Mouse (Mus musculus) layer of hippocampus, postnatal 14 days (tissue): ENCODE results near the gene Pfn1. TPM values are rescaled to one million over a fixed set of nuclear protein-coding genes. Genes with fewer than 3 reads are reported as not detected.

Experiments used
- DNase-seq, 2 experiments: peaks; one replicate each; pipeline ENCODE4 v3.0.0; 2021 to 2022; ENCODE audit warnings: low spot score in 2 of 2, mixed read lengths in 1 of 2
- long read RNA-seq, 2 experiments: library from polyadenylated mRNA; stranded (forward); transcript quantifications; one replicate each; pipeline ENCODE4 v2.0.0; 2021
- total RNA-seq, 2 experiments: library from RNA; stranded (reverse); gene quantifications; 2 replicates each; pipeline ENCODE4 v1.2.3; 2021

The Pfn1 gene
- 100 to 1,000 TPM; 340 to 380 TPM for total RNA-seq
- long read RNA-seq, experiment 1, transcript Pfn1-201 (3 exons, 861 nt) = major isoform, 153 of 158 reads
- long read RNA-seq, experiment 1, partial matches to known transcripts = 3 of 158 reads
- long read RNA-seq, experiment 1, other reads (novel, unspliced or antisense) = 1 of 158 reads
- long read RNA-seq, experiment 2, transcript Pfn1-201 (3 exons, 861 nt) = major isoform, 420 of 440 reads
- long read RNA-seq, experiment 2, partial matches to known transcripts = 10 of 440 reads
- long read RNA-seq, experiment 2, other reads (novel, unspliced or antisense) = 7 of 440 reads

DNA sequence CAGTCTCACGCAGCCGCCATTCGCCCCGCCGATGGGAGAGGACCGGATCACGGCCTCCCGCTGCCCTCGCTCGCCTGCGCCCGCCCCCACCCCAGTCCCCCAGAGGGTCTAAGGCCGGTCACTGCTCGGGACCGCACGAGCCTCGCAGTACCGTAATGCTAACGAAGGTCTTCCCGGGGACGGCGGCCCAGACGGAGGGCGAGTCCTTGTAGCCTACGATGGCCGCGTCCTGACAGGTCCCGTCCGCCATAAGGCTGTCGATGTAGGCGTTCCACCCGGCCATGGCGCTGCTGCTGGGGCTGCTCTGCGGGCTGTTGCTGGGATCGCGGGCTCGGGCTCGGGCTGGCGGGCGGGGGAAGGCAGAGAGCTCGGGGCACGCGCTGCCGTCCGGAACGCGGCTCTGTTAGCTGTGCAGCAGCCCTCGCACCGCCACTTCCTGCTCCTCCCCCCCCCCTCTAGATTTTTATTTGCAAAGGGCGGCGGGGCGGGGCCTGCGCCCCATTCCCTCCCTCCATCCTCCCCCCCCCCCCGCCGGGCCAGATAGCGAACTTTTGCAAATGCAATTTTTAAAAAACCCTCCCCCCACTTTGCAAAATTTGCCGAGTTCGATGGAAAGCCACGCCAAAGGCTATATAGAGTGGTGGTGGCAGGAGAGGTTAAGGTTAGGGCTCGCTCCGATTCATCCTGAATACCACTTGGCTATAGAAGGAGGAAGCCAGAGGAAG, at the start of gene Pfn1:
Pfn1 (minus strand) TSS at position 447 of the 725 bp plus-strand sequence.
- DNase-seq = peak; percentile 62 to 73

DNA sequence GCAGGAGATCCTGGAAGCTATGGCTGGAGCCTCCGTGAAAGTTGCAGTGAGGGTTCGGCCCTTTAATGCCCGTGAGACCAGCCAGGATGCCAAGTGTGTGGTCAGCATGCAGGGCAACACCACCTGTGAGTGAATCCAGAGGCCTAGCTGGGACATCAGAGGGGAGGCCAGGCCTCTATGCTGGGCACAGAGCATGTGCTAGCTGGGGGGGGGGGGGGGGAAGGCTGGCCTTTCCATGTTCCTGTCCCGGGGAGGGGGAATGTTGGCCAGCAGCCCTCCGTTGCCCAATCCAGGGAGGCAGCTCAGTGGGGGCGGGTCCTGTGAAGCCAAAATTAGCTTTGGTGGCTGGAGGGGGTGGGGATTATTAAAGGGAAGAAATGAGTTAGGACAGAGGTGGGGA, 48.3 kb upstream of the Pfn1 start:
- DNase-seq = no peak

DNA sequence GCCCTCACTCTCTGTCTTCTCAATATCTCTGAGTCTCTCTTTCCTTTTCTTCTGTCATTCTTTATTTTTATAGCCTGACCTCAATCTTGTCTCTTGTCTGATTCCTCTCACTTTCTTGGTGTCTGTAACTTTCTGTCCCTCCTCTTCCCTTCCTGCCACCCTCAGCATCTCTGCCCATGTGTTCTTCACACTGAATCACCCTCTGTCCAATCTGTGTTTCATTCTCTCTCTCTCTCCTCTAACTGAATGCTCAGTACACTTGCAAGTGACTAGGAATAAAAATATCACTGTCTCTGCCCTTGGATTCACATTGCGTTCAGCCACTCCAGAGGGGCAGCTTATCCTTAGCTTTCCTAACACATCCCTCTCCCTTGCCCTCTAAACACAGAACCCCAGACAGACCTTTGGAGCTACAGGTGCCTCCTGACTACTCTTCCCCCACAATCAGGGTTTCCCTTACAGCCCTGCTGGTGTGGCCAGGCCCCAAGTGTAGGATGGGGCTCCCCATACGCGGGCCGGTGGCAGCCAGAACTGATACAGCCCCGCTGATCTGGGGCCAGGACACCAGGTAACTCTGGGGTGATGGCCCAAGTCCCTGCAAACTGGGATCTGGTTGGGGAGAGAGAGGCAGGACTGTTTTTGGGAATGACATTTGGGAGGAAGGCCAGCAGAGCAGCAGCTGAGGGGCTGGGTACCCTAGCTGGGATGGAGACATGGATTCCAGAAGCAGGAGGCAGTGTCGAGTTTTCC, 47.7 kb upstream of the Pfn1 start:
- no peak for DNase-seq

DNA sequence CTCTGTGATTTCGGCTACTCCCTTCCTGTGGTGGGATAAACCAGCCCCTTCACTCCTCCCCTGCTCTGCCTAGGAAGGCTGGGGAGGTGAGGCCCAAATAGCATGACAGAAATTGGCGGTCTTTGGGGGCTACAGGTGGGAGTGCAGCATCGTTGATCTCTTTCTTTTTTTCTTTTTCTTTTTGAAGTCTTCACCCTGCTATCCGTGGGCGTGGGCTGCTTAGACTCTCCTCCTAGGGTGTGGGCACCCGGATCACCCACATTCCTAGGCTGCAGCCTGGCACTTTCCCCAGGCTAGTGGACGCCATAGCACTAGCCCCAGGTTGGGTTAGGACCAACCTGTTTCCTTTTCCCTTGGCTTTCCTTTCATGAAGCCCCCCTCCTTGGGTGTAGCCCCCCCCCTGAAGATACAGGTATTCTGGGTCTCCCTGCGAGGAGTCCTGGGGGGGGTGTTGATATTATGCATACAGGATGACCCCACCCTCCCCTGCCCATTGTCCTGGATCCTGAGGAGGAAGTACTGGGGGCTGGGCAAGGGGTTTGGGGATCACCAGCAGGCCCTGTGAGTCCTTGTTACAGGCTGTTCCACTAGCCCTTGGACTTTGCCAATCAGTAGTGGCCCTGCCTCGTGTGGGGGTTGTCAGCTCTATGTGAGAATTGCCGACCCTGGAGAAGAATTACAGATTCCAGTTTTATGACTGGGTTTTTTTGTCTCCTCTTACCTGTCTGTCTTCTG, 46.9 kb upstream of the Pfn1 start:
- no peak for DNase-seq

DNA sequence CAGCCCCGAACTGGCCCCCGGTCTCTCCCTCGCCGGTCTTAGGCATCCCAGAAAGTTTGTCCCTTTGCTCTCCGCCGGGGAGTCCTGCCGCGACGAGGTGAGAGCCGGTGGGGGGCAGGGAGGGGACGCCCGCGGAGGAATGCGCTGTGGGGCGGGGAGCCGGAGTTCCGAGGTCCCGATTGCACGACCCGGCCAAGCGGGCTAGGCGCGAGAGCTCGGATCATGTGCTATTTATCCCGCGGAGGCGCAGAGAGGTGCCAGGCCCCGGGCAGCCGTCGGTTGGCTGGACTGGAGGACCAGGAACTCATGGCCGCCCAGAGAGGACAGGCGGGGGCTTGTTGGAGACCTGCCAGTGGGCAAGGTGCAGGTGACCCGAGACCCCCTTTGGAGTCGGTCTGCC, 46.2 kb upstream of the Pfn1 start:
- peak in 1 of 2 experiments; percentile 59 for DNase-seq

DNA sequence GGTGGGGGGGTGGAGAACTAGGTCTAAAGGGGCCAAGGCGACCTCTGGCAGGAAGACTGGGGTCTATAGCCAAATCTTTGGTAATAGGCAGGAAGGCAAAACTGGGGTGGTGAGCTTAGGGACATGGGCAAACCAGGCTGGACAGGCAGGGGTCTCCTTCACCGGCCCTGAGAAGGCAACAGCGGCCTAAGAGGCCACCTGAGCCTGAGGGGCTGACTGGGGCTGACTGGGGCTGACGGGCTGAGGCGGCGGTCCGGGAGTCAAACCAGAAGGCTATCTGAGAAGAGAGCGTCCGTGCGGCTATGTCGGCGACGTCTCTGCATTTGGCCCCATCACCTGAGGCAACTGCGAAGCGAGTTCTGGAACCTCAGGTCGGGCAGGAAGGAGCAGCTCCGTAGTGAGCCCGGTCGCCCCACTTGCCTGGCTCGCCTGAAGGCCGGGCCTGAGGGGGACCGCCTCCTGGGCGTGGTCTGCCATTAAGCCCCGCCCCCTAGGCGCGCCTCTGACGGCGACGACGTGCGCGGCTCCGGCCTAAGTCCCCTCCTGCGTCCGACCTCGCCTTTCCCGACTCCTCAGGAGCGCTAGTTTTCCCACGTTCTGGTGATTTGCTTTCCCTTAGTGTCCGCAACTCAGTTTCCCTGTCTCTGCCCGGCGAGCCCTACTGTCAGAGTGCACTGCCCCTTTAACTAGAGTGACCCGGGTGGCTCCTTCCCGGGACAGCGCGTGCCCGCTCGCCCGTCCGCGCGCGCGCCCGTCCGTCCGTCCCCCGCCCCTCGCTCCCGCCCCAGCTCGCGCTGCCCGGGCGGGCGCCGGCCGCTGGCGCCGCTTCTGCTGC, 45.5 kb upstream of the Pfn1 start, which contains the start of the genes Inca1 and Kif1c:
Inca1 (minus strand) TSS at position 434 of the 835 bp plus-strand sequence.
Kif1c (plus strand) TSS at position 827 of the 835 bp plus-strand sequence.
- peak; percentile 95 to 96 for DNase-seq

DNA sequence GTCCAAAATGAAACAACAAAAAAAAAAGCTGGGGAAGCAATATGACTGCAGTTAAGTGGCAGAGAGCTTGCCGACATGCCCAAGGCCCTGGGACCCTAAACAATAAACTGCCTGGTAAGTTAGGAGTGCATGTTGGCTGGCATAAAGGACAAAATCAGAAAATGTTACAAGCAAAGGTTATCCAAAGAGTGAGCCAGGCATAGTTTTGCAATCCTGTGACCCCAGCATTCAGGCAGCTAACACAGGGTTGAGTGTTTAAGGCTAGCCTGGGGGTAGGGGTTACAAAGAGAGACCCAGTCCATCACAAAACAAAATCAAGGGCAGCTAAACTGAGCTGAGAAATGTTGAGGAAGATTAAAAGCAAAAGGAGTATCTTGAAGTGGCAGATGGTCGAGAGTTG, 44.6 kb upstream of the Pfn1 start:
- DNase-seq = no peak

DNA sequence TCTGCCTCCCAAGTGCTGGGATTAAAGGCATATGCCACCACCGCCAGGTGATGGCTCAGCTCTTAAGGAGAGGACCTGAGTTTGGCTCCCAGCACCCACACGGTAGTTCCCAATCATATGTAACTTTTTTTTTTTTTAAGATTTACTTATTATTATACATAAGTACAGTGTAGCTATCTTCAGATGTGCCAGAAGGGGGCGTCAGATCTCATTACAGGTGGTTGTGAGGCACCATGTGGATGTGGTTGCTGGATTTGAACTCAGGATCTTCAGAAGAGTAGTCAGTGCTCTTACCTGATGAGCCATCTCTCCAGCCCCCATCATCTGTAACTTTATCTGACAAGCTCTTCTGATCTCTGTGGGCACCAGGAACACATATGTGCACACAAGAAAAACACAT, 42.9 kb upstream of the Pfn1 start:
- no peak for DNase-seq

DNA sequence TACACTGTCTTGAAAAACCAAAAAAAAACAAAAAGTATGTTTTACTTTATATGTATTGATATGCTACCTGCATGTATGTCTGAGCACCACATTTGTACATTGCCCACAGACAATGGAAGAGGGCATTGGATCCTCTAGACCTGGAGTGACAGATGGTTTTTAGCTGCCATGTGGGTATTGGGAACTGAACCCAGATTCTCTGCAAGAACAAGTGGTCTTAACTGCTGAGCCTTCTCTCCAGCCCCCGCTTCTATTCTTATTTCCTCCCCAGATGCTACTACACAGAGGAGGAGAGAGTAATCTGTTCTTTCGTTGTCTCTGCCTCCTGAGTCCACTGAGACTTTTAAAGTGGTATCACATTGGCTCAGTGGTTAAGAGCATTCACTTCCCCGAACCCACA, 39.1 kb upstream of the Pfn1 start:
- peak in 1 of 2 experiments; percentile 57 for DNase-seq

DNA sequence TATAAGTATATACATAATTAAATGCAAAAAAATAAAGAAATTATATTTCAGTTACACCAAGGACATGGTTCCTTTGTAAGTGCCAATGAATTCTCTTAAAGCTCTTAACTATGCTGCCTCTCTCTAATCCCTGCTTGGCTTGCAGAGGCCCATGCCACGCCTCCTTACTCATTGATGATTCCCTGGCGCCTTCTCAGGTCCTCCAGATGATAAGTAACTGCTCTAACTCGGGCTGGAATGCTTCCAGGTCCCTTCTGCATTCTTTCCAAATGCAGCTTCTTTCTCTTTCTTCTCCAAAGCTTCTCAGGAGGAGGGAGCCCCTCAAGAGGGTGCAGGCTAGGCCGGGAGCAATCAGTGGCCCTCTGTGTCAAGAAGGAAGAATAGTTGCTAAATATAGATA, 35.1 kb upstream of the Pfn1 start:
- DNase-seq = no peak

DNA sequence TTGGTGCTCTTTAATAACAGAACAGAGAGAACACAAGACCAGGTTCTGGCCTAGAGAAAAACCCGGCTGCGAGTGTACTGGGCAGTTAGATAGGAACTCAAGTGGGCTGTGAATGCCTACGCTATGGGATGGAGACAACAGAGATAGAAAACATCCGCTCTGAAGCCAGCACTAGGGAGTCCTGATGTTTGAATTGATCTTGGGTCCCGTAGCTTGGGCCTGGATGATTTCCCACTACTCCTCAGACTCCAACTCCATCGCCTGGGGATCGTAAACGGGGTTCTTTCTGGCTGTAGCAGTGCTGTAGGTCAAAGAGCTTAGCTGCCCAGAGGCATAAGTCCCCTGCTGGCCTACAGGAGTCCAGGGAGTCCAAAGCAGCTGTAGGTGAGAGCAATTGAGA, 33.9 kb upstream of the Pfn1 start:
- DNase-seq = no peak

DNA sequence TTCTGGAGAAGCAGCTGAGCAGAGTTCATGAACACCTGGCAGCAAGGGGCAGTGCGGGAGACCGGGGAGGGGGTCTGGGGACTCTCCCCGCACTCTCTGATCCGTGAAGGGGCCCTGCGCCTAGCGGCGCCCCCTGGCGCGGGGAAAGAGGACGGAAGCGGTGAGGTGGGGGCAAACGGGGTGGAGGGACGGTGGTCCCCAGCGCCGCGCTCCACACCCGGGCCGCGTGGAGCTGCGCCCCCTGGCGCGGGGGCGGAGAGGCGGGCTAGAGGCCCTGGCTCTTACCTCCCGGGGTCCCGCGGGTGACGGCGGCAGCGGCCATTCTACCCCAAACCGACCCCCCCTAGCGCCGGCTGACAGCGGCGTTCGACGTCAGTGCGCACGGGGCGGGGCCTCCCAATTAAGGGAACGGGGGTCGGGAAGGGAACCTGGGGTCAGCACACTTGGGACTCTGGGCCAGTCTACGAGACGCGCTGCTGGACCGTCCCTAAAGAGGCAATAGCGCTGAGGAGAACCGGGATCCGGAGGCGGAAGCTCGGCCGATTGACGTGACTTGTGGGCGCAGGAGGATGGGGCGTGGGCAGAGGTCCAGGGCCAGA, 33.3 kb upstream of the Pfn1 start, which contains the start of gene Camta2:
Camta2 (minus strand) TSS at position 505 of the 599 bp plus-strand sequence.
- DNase-seq = peak; percentile 85 to 88

DNA sequence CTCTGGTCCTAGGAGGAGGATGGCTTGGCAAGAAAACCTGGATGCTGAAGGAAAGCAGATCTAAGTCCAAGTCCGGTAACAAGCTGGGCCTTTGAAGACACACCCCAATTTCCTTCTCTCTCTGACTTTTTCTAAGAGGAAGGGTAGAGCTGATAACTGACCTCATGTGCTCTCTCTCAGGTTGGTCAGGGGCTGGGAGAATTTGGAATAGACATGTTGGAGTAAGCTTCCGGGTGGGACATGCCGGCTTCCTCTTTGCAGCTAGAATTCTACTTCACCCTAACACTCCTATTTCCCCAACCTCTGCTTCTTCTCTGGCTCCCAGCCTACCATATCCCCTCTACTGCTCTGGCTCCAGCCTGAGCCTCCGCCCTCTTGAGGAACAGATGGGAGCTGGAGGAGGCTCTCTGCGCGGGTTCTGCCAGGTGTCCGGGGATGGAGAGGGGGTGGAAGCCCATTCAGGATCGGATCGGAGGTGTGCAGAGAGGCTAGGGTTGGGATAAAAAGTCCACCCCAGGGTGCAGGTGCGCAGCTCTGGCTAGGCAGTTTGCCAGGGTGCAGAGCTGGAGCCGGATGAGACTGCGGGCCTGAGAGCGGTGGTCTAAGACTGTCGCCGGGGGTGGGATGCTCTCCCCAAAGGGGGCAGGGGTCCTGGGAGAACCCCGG, 32.6 kb upstream of the Pfn1 start:
- DNase-seq = peak; percentile 59 to 64

DNA sequence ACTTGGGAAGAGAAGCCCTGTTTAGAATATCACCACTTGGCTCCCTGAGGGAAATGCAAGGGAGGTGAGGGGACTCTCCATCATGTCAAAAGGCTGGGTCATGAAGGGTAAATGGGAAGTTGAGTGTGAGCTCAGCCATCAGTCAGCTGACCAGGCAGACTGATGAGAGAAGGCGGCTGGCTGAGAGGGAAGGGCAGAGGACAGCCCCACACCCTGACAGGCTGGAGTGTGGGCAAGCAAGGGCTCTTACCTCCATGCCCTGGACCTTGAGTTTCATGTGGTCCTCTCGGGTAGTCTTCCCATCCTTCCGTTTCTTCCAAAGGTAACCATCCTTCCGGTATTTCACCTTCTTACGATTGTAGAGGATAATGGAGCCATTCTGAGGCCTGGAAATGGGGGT, 29.2 kb upstream of the Pfn1 start:
- DNase-seq = no peak

DNA sequence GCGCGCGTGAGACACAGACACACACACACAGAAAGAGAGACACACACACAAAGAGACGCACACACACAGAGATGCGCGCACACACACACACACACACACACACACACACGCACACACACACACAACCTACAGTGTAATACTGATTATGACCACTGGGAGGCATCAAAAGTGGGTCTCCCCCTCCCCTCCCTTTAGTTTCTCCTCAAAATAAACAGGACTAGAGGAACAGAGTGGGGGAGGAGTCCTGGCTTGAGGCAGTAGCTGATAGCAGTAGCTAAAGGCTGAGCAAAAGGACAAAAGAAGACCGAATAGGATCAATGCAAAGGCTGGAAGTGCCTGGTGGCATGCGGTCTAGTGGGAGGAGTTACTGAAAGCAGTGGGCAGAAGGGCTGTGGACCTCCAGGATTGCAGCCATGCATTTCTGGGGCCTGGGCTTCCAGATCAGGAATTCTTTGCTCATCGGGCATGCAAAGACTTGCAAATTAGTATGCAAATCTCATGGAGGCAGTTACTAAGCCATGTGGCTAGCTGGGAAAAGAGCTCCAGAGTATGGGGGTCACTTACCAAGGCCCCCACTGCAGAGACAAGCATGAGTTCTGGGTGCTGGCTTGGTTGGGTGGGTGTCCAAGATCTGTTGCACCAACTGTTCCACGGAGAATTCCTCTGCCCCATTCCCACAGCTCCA, 27.6 kb upstream of the Pfn1 start:
- peak in 1 of 2 experiments; percentile 71 for DNase-seq

DNA sequence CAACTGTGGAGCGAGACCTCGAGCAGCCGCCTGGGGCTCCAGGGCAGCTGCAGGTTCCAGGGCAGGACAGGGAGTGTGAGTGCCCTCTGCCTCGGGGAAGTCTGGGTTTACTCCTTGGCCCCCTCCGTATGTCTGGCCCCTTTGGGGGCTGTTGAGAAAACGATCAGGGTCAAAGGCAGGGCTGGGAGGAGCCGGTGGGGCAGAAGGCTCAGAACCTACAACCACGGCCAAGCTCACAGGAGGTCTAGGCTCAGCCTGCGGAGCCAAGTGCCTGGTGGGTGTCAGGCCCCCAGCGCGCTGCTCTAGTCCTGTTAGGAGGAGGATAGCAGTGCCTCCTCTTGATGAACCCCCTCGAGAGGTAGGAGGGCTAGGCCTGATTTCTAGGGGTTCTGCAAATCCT, 26.7 kb upstream of the Pfn1 start:
- no peak for DNase-seq

DNA sequence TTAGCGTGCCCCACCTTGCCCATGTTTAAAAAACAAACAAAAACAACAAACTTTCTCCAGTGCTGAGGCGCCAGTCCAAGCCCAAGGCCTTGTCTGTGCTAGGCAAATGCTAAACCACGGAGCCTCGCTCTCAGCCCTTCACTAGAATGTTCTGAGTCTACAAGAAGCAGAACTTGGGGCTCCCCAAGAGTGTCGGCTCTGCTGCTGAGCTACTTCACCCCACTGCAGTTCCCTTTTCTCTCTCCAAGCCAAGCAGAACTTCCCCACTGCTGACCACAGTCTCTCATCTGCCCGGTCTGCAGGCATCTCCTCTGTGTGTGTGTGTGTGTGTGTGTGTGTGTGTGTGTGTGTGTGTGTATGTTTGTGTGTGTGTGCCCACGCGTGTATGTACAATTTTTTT, 25.4 kb upstream of the Pfn1 start:
- DNase-seq = no peak

DNA sequence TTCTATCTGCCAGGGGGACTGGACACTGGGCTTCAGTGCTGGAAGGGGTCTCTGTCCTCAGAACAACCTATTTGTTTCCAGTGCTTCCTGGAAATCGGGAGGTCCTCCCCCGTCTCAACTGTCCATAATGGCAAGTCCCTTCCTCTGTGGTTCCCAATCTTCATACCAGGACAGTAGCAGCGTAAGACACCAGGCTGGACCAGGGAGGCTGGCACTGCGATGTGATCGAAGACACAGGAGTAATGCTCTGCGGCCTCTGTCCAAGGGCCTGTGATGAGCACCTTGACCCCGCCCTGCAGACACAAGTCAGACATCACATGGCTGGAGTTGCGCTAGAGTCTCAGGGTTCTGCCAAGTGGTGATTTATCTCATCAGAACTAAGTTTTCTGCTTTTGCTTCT, 24.9 kb upstream of the Pfn1 start:
- DNase-seq = no peak

DNA sequence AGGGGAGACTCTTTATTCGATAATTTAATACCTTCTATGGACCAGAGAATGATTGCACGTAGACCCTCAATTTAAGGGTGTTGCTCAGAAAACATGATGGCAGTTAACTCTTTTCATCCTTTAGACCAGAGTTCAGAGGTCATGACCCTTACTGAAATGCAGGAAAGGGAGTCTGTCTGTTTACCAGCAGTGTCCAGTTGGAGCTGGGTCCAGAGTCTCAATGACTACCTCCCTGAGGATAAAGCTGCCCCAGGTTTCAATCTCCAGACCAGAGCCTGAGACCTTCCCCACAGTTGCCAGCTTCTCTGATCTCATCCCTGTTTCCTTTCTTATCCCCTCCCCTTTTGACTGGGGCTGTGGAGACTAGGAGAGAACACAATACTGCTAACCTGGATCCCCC, 24.1 kb upstream of the Pfn1 start:
- no peak for DNase-seq
